Mouse (Mus musculus): ENCODE results near the gene Tspan9.

Tspan9 gene

GRCm38 (mm10) chr6:127981176-127981575, 162.2 kb downstream of the Tspan9 start:
- no peak for DNase-seq (ENCODE audit: low read depth)

- DNase-seq (ENCODE audit: low read depth) = no peak
Observed at GRCm38 (mm10) chr6:127980381-127981045, 162.9 kb downstream of the Tspan9 start.

- DNase-seq (ENCODE audit: low read depth) = no peak
Observed at GRCm38 (mm10) chr6:127979831-127980230, 163.6 kb downstream of the Tspan9 start.

- DNase-seq (ENCODE audit: low read depth) = no peak
Observed at GRCm38 (mm10) chr6:127978941-127979340, 164.5 kb downstream of the Tspan9 start.

GRCm38 (mm10) chr6:127976695-127977094, 166.7 kb downstream of the Tspan9 start:
- DNase-seq (ENCODE audit: low read depth) = no peak

- no peak for DNase-seq (ENCODE audit: low read depth)
Observed at GRCm38 (mm10) chr6:127974000-127974399, 169.4 kb downstream of the Tspan9 start.

GRCm38 (mm10) chr6:127973553-127973952, 169.8 kb downstream of the Tspan9 start:
- no peak for DNase-seq (ENCODE audit: low read depth)

GRCm38 (mm10) chr6:127971931-127972330, 171.5 kb downstream of the Tspan9 start:
- DNase-seq (ENCODE audit: low read depth) = no peak

- no peak for DNase-seq (ENCODE audit: low read depth)
Observed at GRCm38 (mm10) chr6:127970848-127971247, 172.5 kb downstream of the Tspan9 start.

- DNase-seq (ENCODE audit: low read depth) = peak; percentile 60
Observed at GRCm38 (mm10) chr6:127970120-127970519, 173.3 kb downstream of the Tspan9 start.

GRCm38 (mm10) chr6:127969709-127970108, 173.7 kb downstream of the Tspan9 start:
- no peak for DNase-seq (ENCODE audit: low read depth)

- DNase-seq (ENCODE audit: low read depth) = no peak
Observed at GRCm38 (mm10) chr6:127965497-127965896, 177.9 kb downstream of the Tspan9 start.

- DNase-seq (ENCODE audit: low read depth) = no peak
Observed at GRCm38 (mm10) chr6:127960203-127960602, 183.2 kb downstream of the Tspan9 start.

- no peak for DNase-seq (ENCODE audit: low read depth)
Observed at GRCm38 (mm10) chr6:127956172-127956571, 187.2 kb downstream of the Tspan9 start.

GRCm38 (mm10) chr6:127953071-127953470, 190.3 kb downstream of the Tspan9 start:
- no peak for DNase-seq (ENCODE audit: low read depth)

GRCm38 (mm10) chr6:127949885-127950284, 193.5 kb downstream of the Tspan9 start:
- DNase-seq (ENCODE audit: low read depth) = no peak

- DNase-seq (ENCODE audit: low read depth) = no peak
Observed at GRCm38 (mm10) chr6:127948656-127949055, 194.7 kb downstream of the Tspan9 start.

- DNase-seq (ENCODE audit: low read depth) = peak; percentile 29
Observed at GRCm38 (mm10) chr6:127945725-127946124, 197.7 kb downstream of the Tspan9 start.

GRCm38 (mm10) chr6:127942421-127942820, 201.0 kb downstream of the Tspan9 start:
- no peak for DNase-seq (ENCODE audit: low read depth)

- DNase-seq (ENCODE audit: low read depth) = no peak
Observed at GRCm38 (mm10) chr6:127935105-127935504, 208.3 kb downstream of the Tspan9 start.

GRCm38 (mm10) chr6:127933841-127934240, 209.6 kb downstream of the Tspan9 start:
- DNase-seq (ENCODE audit: low read depth) = no peak

- DNase-seq (ENCODE audit: low read depth) = no peak
Observed at GRCm38 (mm10) chr6:127932697-127933096, 210.7 kb downstream of the Tspan9 start.

- no peak for DNase-seq (ENCODE audit: low read depth)
Observed at GRCm38 (mm10) chr6:127928682-127929081, 214.7 kb downstream of the Tspan9 start.

GRCm38 (mm10) chr6:127925915-127926314, 217.5 kb downstream of the Tspan9 start:
- DNase-seq (ENCODE audit: low read depth) = no peak
